Mouse (Mus musculus): Measurements from ENCODE around the gene Pard3b.

Pard3b gene

DNA sequence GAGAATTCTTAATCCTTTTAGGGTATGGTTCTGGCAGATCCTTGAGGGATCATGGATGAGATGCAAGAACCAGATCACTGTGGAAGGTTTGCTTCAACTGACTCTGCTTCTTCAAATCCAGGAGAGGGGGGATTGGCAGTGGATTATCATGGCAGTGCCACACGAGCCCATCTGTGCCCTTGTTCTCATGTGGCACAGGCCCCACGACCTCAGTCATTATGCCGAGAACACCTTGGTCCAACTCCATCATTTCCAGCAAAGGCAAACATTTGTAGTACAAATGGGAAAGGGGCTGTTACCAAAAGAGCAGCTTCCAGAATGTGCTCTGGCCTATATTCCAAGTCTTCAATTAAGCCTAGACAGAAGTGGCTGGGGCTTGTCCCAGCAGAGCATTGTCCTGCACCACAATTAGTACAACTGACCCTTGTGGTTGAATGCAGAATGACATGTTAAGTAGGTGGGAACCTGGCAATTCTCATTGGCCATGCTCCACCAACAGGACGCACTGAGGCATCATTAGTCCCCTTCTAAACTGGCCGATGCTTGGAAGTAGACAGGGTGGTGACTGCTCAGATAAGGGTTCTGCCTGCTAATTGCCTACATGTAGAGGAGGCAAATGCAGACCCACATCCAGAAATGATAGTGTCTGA, 959.3 kb downstream of the Pard3b start:
- DNase-seq = peak; percentile 70

DNA sequence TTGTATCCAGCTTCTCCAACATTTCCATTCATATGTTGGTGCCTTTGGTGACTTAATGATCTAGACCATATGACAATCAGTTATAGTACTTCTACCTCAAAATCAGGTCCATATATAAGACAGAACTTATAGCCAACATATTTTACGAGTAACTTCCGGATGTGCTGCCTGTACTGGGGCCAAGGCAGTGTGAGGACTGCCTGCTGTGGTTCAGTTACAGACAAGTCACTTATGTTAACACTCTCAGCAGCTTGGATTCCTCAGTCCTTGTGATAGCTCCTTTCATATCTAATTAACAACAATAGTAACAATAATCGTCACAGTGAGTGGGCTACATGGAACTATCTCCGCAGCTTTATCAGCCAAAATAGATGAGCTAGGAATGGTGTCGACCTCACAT, 959.9 kb downstream of the Pard3b start:
- peak; percentile 52 for DNase-seq

DNA sequence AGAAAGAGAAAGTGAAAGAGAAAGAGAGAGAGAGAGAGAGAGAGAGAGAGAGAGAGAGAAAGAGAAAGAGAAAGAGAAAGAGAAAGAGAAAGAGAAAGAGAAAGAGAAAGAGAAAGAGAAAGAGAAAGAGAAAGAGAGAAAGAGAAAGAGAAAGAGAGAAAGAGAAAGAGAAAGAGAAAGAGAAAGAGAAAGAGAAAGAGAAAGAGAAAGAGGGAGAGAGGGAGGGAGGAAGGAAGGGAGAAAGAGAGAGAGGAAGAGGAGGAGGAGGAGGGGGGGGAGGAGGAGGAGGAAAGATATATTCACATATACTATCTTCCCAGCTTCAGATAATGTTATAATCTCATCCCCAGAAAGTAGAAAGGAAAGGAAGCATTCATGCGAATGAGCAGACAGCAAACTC, 966.0 kb downstream of the Pard3b start:
- peak; percentile 19 for DNase-seq

DNA sequence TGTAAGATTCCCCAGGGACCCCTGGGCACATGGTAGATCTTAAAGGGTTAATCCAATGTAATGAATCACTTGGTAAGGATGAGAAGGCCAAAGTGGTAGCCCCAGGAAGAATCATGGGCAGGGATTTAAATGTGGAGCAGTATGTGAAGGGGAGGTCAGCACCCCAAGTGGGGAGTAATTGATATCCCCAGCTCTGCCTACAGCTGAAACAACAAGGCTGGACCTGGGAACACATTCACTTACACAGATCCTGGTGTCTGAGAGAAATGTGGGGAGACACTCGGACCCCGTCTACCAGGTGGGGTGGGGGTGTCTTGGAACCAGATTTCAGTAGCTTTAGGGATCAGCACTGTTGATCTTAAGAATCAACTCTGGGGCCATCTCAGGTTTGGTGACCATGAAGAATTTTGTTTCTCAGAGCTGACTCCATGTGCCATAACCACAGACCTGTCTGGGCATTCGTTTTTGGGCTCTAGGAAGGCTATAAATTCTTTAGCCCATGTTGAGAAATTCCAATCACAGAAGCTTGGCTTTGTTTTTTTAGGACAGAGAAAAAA, 979.6 kb downstream of the Pard3b start:
- DNase-seq = peak; percentile 64

DNA sequence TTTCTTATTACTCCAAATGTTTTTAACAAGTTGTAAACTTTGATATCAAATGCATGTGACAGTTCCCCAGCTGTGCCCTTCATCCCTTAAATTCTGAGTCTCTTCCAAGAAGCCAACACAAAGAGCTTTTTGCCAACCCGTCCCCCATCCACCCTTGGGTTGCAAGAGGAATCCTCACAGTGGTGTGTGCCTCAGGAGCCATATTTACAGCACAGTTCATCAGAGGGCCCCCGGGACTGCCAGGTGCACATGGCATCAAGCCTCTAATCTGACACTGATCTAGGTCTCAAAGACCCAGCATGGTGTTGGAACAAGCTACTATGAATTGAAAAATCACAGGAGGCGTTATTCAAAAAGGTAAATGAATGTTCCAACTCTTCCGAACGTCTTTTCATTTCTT, 980.8 kb downstream of the Pard3b start:
- peak; percentile 63 for DNase-seq

DNA sequence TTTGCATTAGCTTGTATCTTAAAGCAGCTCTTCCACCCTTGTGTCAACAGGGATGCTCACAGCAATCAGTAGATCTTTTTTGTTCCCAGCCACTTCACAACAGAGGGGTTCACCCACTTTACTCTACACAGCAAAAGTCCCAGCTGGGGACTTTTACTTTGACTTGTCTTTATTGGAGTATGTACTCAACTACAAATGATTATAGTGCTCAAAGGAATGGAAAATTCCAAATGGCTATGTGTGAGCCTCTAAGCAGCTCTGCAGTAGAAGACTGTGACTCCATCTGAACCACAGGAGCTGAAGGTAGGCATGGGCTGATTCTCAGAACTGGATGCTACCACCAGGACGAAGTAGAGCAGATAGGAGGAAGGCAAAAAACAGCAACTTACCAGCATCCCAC, 983.8 kb downstream of the Pard3b start:
- no peak for DNase-seq

DNA sequence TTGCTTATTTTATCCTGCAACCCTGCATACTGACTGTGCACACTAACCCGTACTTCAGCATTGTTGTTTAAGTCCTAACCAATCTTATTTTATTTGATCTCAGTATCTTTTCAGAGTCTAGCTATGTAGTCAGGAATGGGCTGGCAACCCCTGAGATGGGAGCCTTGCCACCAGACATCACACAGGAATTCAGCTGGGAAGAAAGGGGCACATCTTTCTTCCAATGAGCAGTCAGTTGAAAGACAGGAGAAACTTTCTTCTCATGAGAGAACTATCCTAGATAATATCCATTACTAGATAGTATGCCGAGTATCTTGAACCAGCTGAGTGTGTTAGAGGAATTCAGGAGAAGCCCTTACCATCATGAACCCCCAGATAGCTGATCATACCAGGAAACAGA, 985.5 kb downstream of the Pard3b start:
- DNase-seq = peak; percentile 63

DNA sequence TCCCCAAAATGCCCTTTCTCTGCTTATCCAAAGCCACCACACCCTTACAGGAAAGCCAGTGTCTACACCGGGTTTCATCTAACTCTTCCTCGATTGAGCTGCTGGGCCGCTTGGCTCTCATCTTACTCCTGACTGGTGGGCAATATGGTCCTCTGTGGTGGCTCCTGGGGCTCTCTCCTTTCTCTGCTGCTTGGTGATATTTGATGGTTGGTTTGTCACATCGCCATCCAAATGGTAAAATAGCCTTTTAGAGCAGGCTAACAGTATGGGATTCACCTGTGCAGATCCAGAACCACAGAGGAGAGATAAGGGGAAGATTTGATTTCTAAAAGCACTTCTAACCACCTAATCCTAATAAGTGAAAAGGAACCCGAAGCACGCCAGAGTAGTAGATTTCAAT, 986.2 kb downstream of the Pard3b start:
- DNase-seq = peak; percentile 52

DNA sequence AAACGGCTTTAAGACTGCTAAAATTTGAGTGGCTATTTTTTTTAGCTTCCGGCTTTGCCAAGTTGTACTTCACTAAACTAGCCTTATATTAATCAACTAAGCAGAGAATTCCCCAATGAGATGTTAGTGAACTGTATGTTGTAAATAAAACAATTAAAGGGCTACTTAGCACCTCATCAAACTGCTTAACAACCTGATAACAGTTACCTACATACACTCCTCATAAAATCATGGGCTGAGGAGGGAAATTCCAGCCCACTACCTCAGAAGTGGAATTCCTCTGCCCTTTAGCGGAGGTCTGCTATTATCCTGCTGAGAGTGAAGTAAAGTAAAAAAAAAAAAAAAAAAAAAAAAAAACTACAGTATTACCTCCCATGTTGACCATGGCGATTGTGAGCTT, 986.7 kb downstream of the Pard3b start:
- no peak for DNase-seq

DNA sequence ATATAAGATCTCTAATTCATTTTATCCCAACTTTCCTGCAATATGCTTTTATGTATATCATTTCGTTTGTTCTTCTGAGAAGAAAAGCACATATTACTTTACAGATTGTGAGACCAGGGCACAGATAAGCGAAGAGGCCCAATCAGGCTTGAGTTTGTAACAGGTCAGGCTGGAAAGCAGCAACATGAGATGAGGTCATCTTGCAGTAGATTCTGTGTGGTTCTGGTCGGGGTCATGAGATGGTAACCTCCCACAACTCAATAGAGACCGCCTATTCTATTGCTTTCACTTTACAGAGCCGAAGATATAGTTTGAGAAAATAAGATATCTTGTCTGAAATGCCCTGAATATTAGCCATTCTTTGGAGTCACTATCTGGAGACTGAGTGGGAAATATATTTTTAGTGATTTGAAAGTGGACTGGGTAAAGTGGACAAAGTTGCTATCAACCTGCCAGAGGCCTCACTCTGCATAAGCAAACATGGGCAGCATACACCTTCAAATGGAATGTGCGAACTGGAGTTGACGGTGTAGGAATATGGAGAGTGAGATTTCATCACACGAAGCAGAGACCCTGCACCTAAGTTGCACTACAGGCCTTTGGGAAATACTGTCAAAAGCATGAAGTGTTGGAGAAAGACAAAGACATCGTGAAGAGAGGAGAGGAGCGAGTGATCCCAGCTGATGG, 987.3 kb downstream of the Pard3b start:
- DNase-seq = peak; percentile 19

DNA sequence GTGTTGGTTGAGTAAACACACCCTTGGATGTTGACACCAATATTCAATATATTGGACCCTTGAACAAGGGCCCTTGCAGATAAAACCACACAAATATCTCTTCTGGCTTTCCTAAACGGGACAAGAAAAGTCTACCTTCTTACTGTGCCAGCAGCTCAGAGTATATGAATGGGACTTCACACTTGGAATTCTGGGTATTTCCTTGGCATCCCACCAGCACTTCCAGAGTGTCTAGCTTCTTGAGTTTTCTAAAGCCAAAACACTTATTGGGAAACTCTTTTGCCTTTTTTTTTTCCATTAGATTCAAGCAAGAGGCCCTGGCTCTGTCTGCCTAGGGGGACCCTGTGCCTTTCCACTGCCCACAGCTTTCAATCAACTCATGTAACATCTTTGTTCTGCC, 991.3 kb downstream of the Pard3b start:
- peak; percentile 69 for DNase-seq

DNA sequence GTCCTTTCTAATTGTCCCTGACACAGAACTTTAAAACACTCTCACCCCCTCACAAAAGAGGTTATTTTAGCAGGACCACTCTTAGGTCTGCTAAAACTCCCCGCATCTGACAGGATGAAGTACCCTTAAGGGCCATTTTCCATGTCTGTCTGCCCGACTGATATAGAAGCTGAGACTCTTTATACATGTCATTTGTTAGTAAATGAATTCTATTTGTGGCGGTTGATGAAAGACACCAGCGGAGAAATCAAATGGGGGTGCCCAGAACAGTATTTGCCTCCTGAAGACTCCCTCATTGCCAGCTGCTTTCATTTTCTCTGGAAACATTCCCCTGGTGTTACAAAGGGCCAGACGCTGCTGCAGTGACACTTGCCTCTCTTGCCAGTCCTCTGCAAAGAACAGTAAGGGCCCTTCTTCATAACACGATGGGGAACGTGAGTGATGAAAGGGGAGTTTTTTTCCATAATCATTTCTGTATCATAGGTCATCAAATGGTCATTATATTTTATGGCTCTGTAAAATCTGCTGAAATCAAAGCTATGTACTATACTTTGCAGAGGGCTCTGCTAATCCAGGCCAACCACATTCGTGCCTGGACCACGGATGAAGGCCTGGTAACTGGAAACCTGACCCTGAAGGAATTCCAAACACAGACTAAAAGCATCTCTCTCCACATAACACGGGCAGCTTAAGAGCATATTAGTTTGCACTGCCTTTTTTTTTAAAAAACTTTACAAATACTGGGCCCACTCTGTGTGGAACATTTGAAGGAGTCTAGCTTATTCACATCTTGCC, 993.1 kb downstream of the Pard3b start:
- DNase-seq = peak; percentile 82

DNA sequence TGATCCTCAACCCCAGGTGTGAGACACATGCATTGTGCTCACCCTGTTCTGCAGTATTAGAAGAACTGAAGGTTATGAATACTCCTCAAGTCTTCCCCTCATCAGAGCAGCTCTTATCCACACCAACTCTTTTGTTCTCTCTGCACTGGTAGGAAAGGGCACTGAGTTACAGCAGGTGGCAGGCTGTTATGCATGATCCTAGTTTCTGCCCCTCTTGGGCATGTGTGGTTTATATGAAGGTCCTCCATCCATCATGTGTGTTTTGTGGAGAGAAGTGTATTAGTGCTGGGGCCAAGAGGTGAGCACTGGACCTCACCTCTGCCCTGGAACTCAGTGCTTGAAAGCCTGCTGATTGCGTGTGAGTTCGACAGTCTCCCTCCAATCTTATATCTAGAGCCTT, 994.3 kb downstream of the Pard3b start:
- peak; percentile 52 for DNase-seq

DNA sequence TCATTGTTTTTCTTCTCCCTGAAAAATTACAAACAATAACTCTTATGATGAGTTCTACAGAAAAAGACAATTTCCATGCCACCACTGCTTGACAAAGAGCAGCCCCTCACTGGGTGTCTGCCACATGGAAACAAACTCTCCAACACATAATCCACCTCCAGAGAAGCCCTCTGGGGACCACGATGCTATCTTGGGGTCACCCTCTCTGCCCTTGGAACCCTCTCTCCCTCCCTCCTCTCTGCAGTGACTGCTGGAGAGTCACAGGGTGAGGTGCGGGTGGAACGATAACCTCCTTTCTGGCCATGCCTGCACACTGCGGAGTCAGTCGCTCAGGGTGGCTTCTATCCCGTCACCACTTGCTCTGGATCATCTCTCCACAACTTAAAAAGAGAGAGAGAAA, 996.6 kb downstream of the Pard3b start:
- peak; percentile 74 for DNase-seq

DNA sequence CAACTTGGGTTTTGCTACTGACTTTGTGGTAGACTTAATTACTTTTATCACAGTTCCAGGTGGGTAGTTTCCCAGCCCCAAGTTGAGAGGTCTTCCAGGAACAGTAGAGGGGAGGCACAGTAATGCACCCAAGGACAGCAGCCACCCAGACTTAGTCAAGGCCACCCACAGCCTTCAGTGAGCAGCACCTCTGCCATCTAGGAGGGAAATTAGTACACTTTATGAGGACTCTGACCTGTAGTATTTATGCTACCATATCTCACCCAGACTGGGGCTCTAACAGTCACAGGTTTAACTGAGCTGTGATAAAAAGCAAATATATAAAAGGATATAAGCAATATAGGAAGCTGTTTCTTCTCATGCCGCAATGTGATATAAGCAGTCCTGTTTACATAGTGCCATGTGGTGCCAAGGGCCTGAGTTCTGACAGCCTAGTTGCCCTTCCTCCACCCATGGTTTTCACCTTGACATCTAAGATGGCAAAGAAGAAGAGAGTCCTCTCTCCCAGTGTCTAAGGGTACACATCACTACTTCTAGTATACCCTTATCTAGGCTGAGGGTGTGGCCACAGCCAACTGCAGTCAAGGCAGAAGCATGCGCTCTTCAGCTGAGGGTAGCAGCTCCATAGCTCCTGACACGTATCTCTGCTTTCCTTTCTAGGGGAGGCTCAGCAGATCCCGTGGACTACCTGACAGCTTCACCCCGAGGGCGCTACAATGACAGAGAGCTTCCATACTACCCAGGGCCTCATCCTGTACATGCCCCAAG, 998.5 kb downstream of the Pard3b start:
- no peak for DNase-seq

DNA sequence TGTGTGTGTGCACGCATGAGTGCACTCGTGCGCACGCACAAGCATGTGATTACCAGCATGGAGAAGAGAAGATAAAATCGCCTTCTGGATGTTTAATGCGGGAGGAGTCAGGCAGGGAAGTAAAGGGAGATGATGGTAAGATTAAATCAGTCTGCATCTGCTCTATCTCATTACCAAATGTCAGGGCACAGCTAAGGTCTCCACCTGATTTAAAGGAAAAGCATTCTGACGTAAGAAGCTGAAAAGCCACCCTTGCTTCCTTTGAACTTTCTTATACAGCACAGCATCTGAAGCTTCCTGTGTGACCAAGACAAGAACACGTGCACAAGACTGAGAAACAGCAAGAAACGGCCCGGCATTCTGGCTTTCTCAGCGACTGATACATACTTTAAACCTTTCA, 1000.4 kb downstream of the Pard3b start:
- no peak for DNase-seq

DNA sequence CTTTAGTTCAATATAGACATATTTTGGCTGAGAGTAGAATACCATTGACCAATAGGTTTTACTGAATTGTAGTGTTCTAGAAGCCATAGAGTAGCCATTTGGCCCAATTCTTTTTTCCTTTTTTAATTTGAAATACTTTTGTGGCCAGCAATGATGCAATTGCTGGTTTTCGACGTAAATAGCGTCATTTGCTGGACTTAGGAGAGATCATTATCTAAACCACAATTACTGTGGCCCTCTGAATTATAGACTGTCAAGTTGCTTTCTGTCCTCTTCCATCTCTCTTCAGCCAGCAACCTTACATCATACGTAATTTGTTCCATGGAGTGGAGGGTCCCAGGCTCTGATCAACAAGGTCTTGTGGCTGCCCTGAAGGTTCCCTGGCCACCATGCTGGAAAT, 1000.8 kb downstream of the Pard3b start:
- DNase-seq = no peak

DNA sequence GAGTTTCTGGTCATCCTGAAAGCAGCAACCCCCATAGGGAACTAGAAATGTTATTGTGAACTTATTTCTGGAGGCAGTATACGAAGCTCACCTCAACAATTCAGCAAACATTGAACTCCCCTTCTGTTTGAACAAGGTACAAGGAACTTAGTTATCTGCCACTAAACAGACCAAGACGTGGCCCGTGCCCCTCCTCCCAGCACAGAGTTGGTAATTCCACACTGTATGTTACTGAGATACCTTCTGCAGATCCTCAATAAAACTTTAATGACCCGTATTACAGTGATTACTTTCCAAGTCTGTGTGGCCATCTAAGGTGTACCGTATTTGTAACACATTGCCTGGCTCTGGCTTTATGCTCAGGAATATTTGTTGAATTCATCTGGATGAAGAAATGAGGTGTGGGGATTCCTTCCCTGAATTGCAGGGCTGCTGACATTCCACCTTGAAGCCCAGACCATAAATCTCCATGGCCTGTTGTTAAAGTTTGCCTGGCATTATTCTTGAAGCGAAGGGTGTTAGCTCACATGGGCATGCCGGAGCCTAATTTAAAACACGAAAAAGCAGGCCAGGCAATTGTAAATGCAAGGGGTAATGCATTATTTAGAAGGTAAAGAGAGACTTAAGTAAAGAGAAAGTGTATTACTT, 1006.1 kb downstream of the Pard3b start:
- no peak for DNase-seq

DNA sequence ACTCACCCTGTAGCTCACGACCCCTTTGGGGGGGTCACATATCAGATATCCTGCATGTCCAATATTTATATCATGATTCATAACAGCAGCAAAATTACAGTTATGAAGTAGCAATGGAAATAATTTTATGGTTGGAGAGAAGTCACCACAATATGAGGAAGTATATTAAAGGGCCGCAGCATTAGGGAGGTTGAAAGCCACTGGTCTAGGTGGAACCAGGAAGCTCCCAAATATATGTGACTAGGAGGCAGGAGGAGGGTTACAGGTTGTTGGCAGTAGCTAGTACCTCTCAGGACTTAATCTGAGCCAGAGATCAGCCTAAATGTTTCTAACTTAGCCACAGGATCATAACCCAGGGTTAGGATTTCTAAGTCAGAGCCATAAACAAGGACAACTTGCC, 1008.2 kb downstream of the Pard3b start:
- DNase-seq = no peak

DNA sequence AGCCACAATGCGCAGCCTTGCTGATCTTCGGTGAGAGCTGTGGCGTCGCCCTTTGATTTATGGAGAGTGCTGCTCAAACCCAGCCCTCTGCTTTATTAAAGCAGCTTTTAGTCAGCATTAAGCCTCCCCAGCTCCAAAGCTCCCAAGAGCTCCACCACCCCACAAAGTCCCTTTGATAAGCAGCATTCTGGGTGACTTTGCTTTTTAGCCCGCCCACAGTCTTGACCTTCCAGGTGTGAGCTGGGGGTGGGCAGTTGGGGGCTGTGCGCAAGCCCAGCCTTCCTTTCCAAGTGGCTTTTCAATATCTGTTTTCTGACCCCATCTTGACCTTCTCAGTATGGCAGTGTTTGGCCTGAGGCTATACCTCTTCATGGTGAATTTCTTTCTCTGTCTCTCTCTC, 1009.5 kb downstream of the Pard3b start:
- no peak for DNase-seq

DNA sequence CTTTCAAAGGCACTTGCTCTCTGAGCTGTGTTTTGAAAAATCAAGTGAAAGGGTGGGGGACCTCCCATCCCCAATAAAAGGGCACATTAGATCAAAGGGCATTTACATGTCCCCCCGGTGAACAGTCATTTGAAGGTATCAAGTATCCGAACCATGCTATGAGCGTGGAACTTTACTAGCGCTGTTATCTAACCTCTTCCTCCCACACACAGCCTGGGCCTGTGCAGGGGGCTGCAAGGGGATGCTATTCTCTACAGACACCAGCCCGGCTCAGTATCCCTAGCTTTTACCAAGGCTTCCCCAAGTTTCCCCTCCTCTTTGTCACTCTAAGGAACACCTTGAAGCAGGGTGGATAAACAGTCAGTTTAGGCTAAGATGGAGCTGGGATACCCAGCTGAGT, 1010.0 kb downstream of the Pard3b start:
- no peak for DNase-seq

DNA sequence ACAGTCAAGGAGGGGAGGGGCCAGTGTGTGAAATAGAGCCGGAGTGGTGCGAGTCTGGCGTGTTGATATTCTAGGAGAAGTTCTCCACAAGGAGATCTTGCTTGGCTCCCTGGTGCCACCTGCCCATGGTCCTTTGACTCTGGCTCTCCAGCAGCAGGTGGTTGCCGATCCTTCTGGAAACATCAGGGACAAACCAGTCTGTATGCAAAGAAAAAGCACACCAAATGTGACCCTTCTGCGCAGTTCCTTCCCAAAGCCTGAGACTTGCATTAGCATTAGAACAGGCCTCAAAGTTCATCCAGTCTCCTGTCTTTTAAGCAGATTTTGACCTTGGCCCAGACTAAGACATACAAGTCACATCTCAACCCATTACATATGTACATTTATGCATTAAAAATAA, 1011.9 kb downstream of the Pard3b start:
- DNase-seq = peak; percentile 5

All from heart, adult 11 months (tissue).